Mouse (Mus musculus) spleen, adult 2 months (tissue): ENCODE data around the gene Tcf20.

Experiments
- CTCF ChIP-seq: fragments of 200-500 bp; IDR thresholded peaks from 2 replicates; pipeline ENCODE4 v1.5.1; 2011; ENCODE audit warnings: mild to moderate bottlenecking, inconsistent platforms; ENCODE audit not compliant: insufficient read depth, insufficient read length, insufficient replicate concordance; ENCODE audit errors: extremely low read depth
- POLR2A ChIP-seq: fragments of 200-500 bp; IDR thresholded peaks from 2 replicates; pipeline ENCODE4 v1.6.1; 2011; ENCODE audit warnings: low read depth, low read length, inconsistent platforms

- no peak for TF ChIP-seq CTCF
- no peak for TF ChIP-seq POLR2A
These were observed 203.1 kb downstream of the Tcf20 start for GRCm38 (mm10) chr15:82784581-82784980.
